Mouse (Mus musculus): ENCODE results near the gene Nat9. TPM values are rescaled to one million over a fixed set of nuclear protein-coding genes. Genes with fewer than 3 reads are reported as not detected.

Nat9 gene
- polyA plus RNA-seq, 1 experiment from 2014 or later = 16.5 TPM

GRCm38 (mm10) chr11:115212116-115212515, 24.5 kb upstream of the Nat9 start:
- no peak for ATAC-seq (ENCODE audit: insufficient number of reproducible peaks, insufficient read depth, low FRiP score, low read depth)
- H3K27ac ChIP-seq (replicated peaks in 1 of 2; ENCODE audit: control insufficient read depth in 1 of 2, insufficient read depth in 1 of 2, low read depth in 2 of 2, low read length in 2 of 2) = no peak overlapping the region
- no peak overlapping the region for H3K4me3 ChIP-seq (ENCODE audit: control insufficient read depth in 1 of 2, insufficient read depth in 1 of 2, low read depth in 1 of 2, low read length in 2 of 2)
- no peaks in the 10 kb centered on the region for H3K9me3 ChIP-seq (ENCODE audit: control insufficient read depth, low read length)
- 57% methylated on average over 13 of the region's 13 CpGs for WGBS
- no peak overlapping the region for H3K9ac ChIP-seq (ENCODE audit: low read length)
- no peaks in the 10 kb centered on the region for H3K27me3 ChIP-seq (ENCODE audit: control insufficient read depth, insufficient read depth, low read length)
- H3K4me1 ChIP-seq (ENCODE audit: control insufficient read depth in 2 of 2, insufficient read depth in 2 of 2, low read length in 2 of 2) = peaks cover 17 to 19% of the 10 kb centered on the region in 2 experiments
- H3K4me2 ChIP-seq (ENCODE audit: low read length) = no peak overlapping the region
- H3K36me3 ChIP-seq (ENCODE audit: control insufficient read depth, insufficient read depth, low read length) = peaks cover 16% of the 10 kb centered on the region; the same call in 1 of the 2 replicates

GRCm38 (mm10) chr11:115209958-115210357, 22.3 kb upstream of the Nat9 start:
- no peak overlapping the region for H3K9ac ChIP-seq (ENCODE audit: low read length)

GRCm38 (mm10) chr11:115208776-115209732, 21.4 kb upstream of the Nat9 start:
- Histone ChIP-seq H3K27ac (replicated peaks in 1 of 2; ENCODE audit: control insufficient read depth in 1 of 2, insufficient read depth in 1 of 2, low read depth in 2 of 2, low read length in 2 of 2) (no peak overlapping the region), H3K4me1 (ENCODE audit: control insufficient read depth in 2 of 2, insufficient read depth in 2 of 2, low read length in 2 of 2) (peaks cover 6 to 12% of the 10 kb centered on the region in 2 experiments; a peak in 3 of 4 replicates), H3K9ac (ENCODE audit: low read length) (peak overlapping the region; percentile 16; the same call in 1 of the 2 replicates), H3K27me3 (ENCODE audit: control insufficient read depth, insufficient read depth, low read length) (0 out of 2 replicates have a peak, but pooled peaks cover 3% of the 10 kb centered on the region), H3K36me3 (ENCODE audit: control insufficient read depth, insufficient read depth, low read length) (peaks cover 41% of the 10 kb centered on the region), H3K4me3 (ENCODE audit: control insufficient read depth in 1 of 2, insufficient read depth in 1 of 2, low read depth in 1 of 2, low read length in 2 of 2) (no peak overlapping the region), H3K9me3 (ENCODE audit: control insufficient read depth, low read length) (no peaks in the 10 kb centered on the region), H3K4me2 (ENCODE audit: low read length) (no peak overlapping the region)
- ATAC-seq (ENCODE audit: insufficient number of reproducible peaks, insufficient read depth, low FRiP score, low read depth) = no peak; the same call in 1 of the 2 replicates
- 76% methylated on average over 25 of the region's 25 CpGs for WGBS

More at GRCm38 (mm10) chr11:115209958-115210357, 22.3 kb upstream of the Nat9 start:
- no peak for ATAC-seq (ENCODE audit: insufficient number of reproducible peaks, insufficient read depth, low FRiP score, low read depth)
- no peak overlapping the region for H3K4me3 ChIP-seq (ENCODE audit: control insufficient read depth in 1 of 2, insufficient read depth in 1 of 2, low read depth in 1 of 2, low read length in 2 of 2)
- peaks cover 37% of the 10 kb centered on the region for H3K36me3 ChIP-seq (ENCODE audit: control insufficient read depth, insufficient read depth, low read length)
- H3K27ac ChIP-seq (replicated peaks in 1 of 2; ENCODE audit: control insufficient read depth in 1 of 2, insufficient read depth in 1 of 2, low read depth in 2 of 2, low read length in 2 of 2) = no peak overlapping the region
- 81% methylated on average over 7 of the region's 7 CpGs for WGBS
- no peak overlapping the region for H3K4me2 ChIP-seq (ENCODE audit: low read length)
- H3K4me1 ChIP-seq (ENCODE audit: control insufficient read depth in 2 of 2, insufficient read depth in 2 of 2, low read length in 2 of 2) = peaks cover 10 to 12% of the 10 kb centered on the region in 2 experiments
- 0 out of 2 replicates have a peak, but pooled peaks cover 2% of the 10 kb centered on the region for H3K27me3 ChIP-seq (ENCODE audit: control insufficient read depth, insufficient read depth, low read length)
- no peaks in the 10 kb centered on the region for H3K9me3 ChIP-seq (ENCODE audit: control insufficient read depth, low read length)

- Histone ChIP-seq H3K4me1 (ENCODE audit: control insufficient read depth in 2 of 2, insufficient read depth in 2 of 2, low read length in 2 of 2) (peaks cover 6 to 12% of the 10 kb centered on the region in 2 experiments; a peak in 3 of 4 replicates), H3K27me3 (ENCODE audit: control insufficient read depth, insufficient read depth, low read length) (0 out of 2 replicates have a peak, but pooled peaks cover 3% of the 10 kb centered on the region), H3K9me3 (ENCODE audit: control insufficient read depth, low read length) (no peaks in the 10 kb centered on the region), H3K4me3 (ENCODE audit: control insufficient read depth in 1 of 2, insufficient read depth in 1 of 2, low read depth in 1 of 2, low read length in 2 of 2) (no peak overlapping the region), H3K9ac (ENCODE audit: low read length) (no peak overlapping the region), H3K36me3 (ENCODE audit: control insufficient read depth, insufficient read depth, low read length) (peaks cover 41% of the 10 kb centered on the region), H3K4me2 (ENCODE audit: low read length) (no peak overlapping the region), H3K27ac (replicated peaks in 1 of 2; ENCODE audit: control insufficient read depth in 1 of 2, insufficient read depth in 1 of 2, low read depth in 2 of 2, low read length in 2 of 2) (no peak overlapping the region)
- no peak for ATAC-seq (ENCODE audit: insufficient number of reproducible peaks, insufficient read depth, low FRiP score, low read depth)
- WGBS = 82% methylated on average over 12 of the region's 12 CpGs
These were observed 20.5 kb upstream of the Nat9 start for GRCm38 (mm10) chr11:115208126-115208525.

GRCm38 (mm10) chr11:115202756-115203155, 15.1 kb upstream of the Nat9 start:
- Histone ChIP-seq H3K27me3 (ENCODE audit: control insufficient read depth, insufficient read depth, low read length) (0 out of 2 replicates have a peak, but pooled peaks cover 3% of the 10 kb centered on the region), H3K9ac (ENCODE audit: low read length) (no peak overlapping the region), H3K4me3 (ENCODE audit: control insufficient read depth in 1 of 2, insufficient read depth in 1 of 2, low read depth in 1 of 2, low read length in 2 of 2) (no peak overlapping the region), H3K27ac (replicated peaks in 1 of 2; ENCODE audit: control insufficient read depth in 1 of 2, insufficient read depth in 1 of 2, low read depth in 2 of 2, low read length in 2 of 2) (no peak overlapping the region), H3K9me3 (ENCODE audit: control insufficient read depth, low read length) (no peaks in the 10 kb centered on the region), H3K4me2 (ENCODE audit: low read length) (no peak overlapping the region), H3K4me1 (ENCODE audit: control insufficient read depth in 2 of 2, insufficient read depth in 2 of 2, low read length in 2 of 2) (no peaks in the 10 kb centered on the region), H3K36me3 (ENCODE audit: control insufficient read depth, insufficient read depth, low read length) (peaks cover 62% of the 10 kb centered on the region)
- WGBS = 94% methylated on average over 9 of the region's 9 CpGs
- ATAC-seq (ENCODE audit: insufficient number of reproducible peaks, insufficient read depth, low FRiP score, low read depth) = no peak

GRCm38 (mm10) chr11:115202316-115202715, 14.7 kb upstream of the Nat9 start:
- WGBS = 12% methylated on average over 12 of the region's 12 CpGs

GRCm38 (mm10) chr11:115200520-115200919, 12.9 kb upstream of the Nat9 start:
- no peak overlapping the region for H3K27ac ChIP-seq (replicated peaks in 1 of 2; ENCODE audit: control insufficient read depth in 1 of 2, insufficient read depth in 1 of 2, low read depth in 2 of 2, low read length in 2 of 2)
- no peaks in the 10 kb centered on the region for H3K9me3 ChIP-seq (ENCODE audit: control insufficient read depth, low read length)
- H3K27me3 ChIP-seq (ENCODE audit: control insufficient read depth, insufficient read depth, low read length) = 0 out of 2 replicates have a peak, but pooled peaks cover 3% of the 10 kb centered on the region
- WGBS = 86% methylated on average over 4 of the region's 4 CpGs
- peaks cover 3% of the 10 kb centered on the region in 2 experiments; a peak in 2 of 4 replicates for H3K4me1 ChIP-seq (ENCODE audit: control insufficient read depth in 2 of 2, insufficient read depth in 2 of 2, low read length in 2 of 2)
- H3K4me2 ChIP-seq (ENCODE audit: low read length) = no peak overlapping the region
- H3K4me3 ChIP-seq (ENCODE audit: control insufficient read depth in 1 of 2, insufficient read depth in 1 of 2, low read depth in 1 of 2, low read length in 2 of 2) = no peak overlapping the region
- ATAC-seq (ENCODE audit: insufficient number of reproducible peaks, insufficient read depth, low FRiP score, low read depth) = no peak
- peaks cover 47% of the 10 kb centered on the region for H3K36me3 ChIP-seq (ENCODE audit: control insufficient read depth, insufficient read depth, low read length)
- H3K9ac ChIP-seq (ENCODE audit: low read length) = no peak overlapping the region

More at GRCm38 (mm10) chr11:115202316-115202715, 14.7 kb upstream of the Nat9 start:
- H3K9ac ChIP-seq (ENCODE audit: low read length) = no peak overlapping the region
- 0 out of 2 replicates have a peak, but pooled peaks cover 3% of the 10 kb centered on the region for H3K27me3 ChIP-seq (ENCODE audit: control insufficient read depth, insufficient read depth, low read length)
- no peak overlapping the region for H3K4me2 ChIP-seq (ENCODE audit: low read length)
- H3K27ac ChIP-seq (replicated peaks in 1 of 2; ENCODE audit: control insufficient read depth in 1 of 2, insufficient read depth in 1 of 2, low read depth in 2 of 2, low read length in 2 of 2) = no peak overlapping the region
- H3K9me3 ChIP-seq (ENCODE audit: control insufficient read depth, low read length) = no peaks in the 10 kb centered on the region
- no peak for ATAC-seq (ENCODE audit: insufficient number of reproducible peaks, insufficient read depth, low FRiP score, low read depth)
- H3K4me3 ChIP-seq (ENCODE audit: control insufficient read depth in 1 of 2, insufficient read depth in 1 of 2, low read depth in 1 of 2, low read length in 2 of 2) = no peak overlapping the region
- H3K4me1 ChIP-seq (ENCODE audit: control insufficient read depth in 2 of 2, insufficient read depth in 2 of 2, low read length in 2 of 2) = no peaks in the 10 kb centered on the region
- H3K36me3 ChIP-seq (ENCODE audit: control insufficient read depth, insufficient read depth, low read length) = peaks cover 64% of the 10 kb centered on the region

Data from heart, embryonic 14.5 days (tissue).